Mouse (Mus musculus) spleen, embryonic (tissue): ENCODE results near the gene Adpgk.

Experiments used
- CTCF ChIA-PET: fragments of 350-600 bp; sonication (Branson Sonifier 250); formaldehyde crosslinking; loops from one replicate; lab custom pipeline; 2022; lab: Charles Lee

Gene Adpgk

DNA sequence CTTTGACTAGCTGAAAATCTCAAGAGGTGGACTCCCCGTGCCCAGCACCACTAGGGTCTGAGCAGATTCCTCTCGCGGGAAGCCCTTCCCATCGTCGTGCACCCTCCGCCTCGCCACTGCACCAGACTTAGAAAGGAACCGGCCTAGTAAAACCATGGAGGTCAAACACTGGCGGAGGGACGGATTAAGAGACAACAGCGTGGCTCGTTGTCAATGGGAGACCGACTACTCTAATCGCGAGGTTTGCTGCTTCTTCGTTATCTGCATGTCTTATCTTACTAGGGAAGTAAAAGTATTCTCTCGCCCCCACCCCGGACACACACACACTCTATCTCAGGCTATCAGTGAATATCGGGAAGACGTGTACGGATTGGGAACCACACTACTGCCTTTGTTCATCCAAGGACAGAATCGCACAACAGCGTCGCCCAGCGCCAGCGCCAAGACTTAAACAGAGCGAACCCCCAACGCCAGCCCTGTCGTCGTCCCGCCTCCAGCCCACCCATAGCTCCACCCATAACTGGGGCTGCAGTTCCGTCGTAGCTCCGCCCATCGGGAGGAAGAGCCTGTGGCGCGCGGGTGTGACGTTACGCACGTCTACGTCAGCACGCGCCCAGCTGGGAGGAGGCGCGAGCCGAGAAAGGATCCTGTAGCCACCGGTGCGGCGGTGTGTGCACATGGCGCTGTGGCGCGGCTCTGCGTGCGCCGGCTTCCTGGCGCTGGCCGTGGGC is at the start of gene Adpgk:
Gene Adpgk (plus strand): TSS at position 602 of the 731 bp plus-strand sequence.
- CTCF ChIA-PET = interaction anchor here (0.6 kb wide), 1 partner anchor 11 kb away, joined by 4 read pairs; no protein-coding TSS in a partner anchor

GRCm38 (mm10) chr9:59245181-59245580 is 46.2 kb upstream of the Adpgk start:
- CTCF ChIA-PET = no interaction called here

- CTCF ChIA-PET = no interaction called here
Measured at GRCm38 (mm10) chr9:59246456-59247029, 44.8 kb upstream of the Adpgk start.

DNA sequence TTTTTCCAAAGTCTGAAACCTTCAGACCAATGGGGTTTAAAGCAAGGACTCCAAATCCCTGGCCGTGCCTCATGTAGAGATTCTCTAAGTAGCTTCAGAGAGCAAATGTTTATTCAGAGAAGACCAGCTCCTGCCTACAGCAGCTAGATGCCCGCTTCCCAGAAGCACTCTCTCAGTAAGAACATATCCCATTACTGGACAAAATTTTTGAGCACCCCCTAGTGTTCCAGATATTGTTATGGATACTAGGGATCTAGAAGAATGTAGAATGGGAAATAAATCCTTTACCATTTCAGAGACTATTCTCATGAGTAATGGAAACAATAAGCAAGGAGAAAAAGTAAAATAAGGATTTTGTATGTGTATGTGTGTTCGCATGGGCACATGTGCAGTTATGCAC is 42.0 kb upstream of the Adpgk start:
- CTCF ChIA-PET = no interaction called here

DNA sequence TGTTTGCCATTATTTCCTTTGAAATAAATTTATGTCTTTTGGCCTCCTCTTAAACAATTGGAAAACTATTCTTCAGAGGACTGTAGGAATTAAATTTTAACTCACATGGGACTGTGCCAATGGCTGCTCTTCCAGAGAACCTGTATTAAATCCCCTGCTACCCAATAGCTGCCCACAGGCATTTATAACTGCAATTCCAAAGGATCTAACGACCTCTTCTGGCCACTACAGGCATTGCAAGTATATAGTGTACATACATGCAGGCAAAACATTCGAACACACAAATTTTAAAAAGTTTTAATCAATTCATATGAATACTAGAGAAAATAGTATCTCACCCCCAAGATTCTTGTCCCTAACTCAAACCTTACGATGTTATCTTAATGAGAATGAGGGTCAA is 41.1 kb upstream of the Adpgk start:
- CTCF ChIA-PET = no interaction called here

DNA sequence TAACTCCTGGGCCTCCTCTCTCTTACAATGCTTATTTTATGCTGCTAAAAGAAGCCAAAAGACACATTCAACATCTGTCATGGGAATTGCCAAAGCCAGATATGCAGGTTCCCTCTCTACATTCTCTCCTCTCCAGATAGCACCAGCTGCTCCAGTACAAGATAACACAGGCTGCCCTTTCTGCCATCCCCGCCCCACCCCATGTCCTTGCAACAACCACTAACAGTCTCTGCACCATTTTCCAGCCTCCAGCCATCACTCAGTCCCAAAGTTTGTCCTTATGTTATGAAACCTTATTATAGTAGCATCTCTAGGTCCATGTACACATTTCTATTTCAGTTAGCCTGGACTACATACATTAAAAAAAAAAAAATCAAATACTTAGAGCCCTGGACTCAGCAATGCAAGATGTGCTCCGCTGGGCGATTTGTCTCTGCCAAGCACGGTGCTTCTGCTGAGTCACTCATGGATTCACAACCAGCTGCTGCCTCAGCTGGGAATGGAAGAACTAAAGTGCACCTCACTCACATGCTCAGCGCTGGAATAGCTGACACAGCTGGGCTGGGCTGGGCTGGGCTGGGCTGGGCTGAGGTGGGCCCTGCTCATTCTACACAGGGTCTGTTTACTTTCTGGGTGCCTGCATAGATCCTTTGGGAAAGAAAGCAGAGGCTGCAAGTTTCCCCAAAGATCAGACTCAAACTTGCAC is 36.5 kb upstream of the Adpgk start:
- CTCF ChIA-PET = no interaction called here

- CTCF ChIA-PET = interaction anchor here (0.7 kb wide), 1 partner anchor 23 kb away, joined by 7 read pairs; no protein-coding TSS in a partner anchor
Measured at GRCm38 (mm10) chr9:59259806-59260454, 31.4 kb upstream of the Adpgk start.

DNA sequence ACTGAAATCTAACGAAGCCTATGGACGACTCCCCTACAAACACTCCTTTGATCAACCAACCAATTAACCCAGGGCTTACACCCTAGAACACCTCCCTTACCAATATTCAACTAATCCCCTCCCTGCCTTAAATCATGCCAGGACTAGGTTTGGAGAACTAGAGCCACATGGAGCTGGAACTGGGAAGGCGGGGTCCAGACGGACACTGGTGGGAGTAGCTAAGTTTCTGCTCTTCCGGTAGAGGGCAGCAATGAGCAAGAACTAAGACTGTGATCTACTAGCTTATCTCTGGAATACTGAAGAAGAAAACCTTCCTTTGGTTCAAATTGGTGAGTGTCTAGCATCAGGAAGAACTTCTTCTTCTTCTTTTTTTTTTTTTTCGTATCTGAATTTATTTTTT is 25.0 kb upstream of the Adpgk start:
- CTCF ChIA-PET = no interaction called here

GRCm38 (mm10) chr9:59269728-59270127 is 21.6 kb upstream of the Adpgk start:
- CTCF ChIA-PET = no interaction called here

DNA sequence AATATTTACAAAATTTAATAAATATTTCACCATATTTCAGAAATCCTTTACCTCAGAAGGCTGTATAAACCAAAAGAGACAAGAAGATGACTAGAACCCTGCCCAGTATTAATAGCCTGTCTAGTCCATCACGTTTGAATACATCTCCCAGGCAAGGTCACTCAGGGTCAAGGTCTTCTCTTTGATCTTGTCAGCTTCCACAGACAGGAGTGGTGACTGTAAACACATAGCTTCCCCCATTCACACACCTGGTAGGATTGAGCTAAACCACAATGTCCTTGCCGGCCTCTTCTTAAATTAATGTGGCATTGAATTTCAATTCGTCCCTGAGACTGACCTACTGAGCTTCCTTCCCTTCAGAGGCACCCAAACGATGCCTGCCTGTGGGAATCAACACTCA is 20.3 kb upstream of the Adpgk start:
- CTCF ChIA-PET = no interaction called here

DNA sequence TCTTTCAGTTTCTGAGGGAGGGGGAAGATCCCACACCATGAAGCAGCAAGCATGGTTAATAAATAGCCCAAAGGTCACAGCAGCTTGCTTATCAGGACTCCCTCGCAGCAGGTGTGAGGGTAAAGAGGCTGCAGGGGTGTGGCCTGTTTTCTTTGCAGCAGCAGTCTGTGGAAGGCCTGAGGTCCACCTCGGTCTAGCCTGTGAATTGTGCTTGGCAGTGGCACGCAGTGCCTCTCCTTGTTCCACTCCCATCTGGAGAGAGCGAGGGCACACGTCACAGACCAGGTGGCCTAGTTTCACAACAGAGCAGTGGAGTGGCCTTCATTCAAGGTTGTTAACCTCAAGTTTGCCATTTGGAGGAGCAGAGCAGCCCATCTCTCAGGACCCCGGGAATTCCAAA is 19.6 kb upstream of the Adpgk start:
- CTCF ChIA-PET = no interaction called here

DNA sequence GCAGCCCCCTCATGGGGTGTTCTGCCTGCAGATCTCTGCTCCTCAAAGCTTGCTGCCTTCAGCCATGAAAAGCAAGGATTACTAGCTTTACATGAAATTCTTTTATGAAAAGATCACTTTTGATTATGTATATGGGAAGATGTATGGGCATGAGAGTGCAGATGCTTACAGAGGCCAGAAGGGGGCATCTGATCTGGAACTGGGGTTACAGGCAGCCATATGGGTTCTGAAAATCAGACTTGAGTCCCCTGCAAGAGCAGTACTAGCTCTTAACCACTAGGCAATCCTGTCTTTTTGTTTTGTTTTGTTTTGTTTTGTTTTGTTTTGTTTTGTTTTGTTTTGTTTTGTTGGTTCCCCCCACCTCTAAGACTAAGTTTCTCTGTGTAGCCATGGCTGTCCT is 18.2 kb upstream of the Adpgk start:
- CTCF ChIA-PET = interaction anchor here (0.7 kb wide), 2 partner anchors 255 to 341 kb away, joined by 3 to 4 read pairs; no protein-coding TSS in a partner anchor

DNA sequence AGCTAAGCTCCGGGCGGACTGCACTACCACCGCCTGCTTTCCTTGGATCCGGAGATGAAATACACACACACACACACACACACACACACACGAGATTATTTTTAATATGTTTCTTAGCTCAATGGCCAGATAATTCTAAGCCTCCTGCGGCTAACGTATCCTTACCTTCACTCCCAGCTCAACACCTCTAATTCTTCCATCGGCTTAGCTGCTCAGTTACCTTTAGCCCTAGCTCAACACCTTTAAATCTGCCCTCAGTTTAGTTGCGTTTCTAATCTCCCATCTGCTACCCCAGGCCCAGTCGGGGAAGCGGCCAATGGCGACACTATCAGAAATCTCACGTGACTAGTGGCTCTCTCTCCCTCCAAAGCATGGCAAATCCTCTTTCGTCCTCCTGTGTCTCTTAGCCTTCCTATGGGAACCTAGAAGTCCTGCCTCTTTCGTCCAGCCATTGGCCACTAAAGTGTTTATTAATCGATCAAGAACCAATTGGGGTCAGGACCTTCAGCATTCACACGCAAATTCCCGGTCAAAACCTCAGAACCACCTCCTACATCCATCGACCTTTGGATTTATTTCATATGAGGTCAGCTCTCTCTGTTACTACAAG is 16.4 kb upstream of the Adpgk start:
- CTCF ChIA-PET = no interaction called here

DNA sequence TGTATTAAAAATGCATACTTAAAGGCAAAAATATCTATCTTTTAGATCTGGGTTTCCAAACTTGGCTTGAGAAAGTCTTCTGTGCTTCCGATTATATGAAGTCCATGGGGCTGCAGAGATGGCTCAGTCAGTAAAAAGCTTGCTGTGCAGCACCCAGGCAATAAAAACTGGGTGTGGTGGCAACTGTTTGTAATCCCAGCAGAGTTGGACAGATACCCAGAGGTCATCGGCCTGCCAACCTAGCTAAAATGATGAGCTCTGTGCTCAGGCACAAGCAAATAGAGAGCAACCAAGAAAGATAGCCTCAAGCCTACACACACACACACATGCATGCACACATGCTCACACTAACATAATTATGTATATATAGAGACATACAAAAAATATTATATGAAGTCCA is 13.2 kb upstream of the Adpgk start:
- CTCF ChIA-PET = no interaction called here

DNA sequence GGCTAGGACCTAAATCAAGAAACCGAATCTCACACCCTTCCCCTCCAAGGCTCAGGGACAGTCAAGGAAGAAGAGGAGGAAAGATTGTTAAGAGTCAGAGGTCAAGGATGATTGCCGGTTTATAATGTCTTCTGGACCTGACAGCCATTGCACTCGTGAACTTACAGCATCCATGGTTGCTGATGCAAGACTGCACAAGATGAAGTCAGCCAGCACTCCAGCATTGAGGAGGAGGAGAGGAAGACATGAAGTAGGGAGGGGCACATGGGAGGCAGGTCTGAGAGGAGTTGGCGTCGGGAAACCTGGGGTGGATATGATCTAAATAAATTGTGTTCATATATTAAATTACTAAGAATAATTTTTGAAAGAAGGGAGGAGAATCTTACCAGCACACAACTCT is 12.7 kb upstream of the Adpgk start:
- CTCF ChIA-PET = no interaction called here

GRCm38 (mm10) chr9:59280888-59281287 is 10.5 kb upstream of the Adpgk start:
- CTCF ChIA-PET = interaction anchor here (0.9 kb wide), 1 partner anchor 11 kb away, joined by 4 read pairs; the partner anchor contains the start of gene Adpgk

DNA sequence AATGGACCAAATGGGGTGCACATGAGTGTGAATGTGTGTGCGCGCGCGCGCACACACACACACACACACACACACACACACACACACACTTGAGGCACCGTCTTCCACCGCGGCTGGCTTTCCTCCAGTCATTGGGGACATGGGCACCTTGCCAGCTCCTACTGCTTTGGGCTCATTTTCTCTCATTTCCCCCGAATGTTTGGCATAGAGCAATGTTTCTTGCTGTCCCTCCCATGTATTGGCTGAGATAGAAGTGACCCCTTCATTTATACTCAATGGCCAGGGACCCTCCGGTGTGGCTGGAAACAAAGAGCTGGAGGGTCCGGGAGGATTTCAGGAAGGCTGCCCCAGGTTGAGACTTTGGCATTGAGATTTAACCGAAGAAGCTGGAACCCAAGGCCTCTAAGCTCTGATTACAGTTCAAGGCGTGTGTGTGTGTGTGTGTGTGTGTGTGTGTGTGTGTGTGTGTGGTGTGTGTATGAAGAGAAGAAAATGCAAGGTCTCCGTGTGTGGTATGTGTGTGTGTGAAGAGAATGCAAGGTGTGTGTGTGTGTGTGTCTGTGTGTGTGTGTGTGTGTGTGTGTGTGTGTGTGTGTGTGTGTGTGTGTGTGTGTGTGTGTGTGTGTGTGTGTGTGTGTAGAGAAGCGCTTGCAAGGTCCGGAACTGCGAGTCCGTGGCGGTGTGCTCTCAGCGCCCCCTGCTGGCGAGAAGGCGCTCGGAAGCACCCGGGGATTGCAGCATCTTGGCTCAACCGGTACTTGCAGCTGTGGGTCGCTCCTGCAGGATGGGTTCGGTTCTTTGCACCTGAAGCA is 9.3 kb upstream of the Adpgk start:
- CTCF ChIA-PET = interaction anchor here (0.6 to 0.7 kb wide), 2 partner anchors 22 to 270 kb away, joined by 5 to 7 read pairs; no protein-coding TSS in a partner anchor

DNA sequence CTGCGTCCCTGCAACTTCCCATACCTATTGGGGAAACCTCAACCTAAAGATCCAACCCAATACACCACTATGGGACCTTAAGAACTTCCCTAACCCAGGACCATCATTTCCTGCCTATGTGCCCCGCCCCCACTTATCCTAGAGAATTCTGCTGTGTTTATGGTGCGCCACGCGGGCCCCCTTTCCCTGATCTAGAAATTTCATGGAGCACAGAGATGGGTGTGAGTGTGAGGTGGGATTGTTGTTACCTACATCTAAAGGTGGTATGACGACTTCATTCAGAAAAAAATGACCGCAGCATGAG is 8.7 kb upstream of the Adpgk start:
- CTCF ChIA-PET = interaction anchor here (0.6 to 0.7 kb wide), 2 partner anchors 23 to 271 kb away, joined by 5 to 7 read pairs; no protein-coding TSS in a partner anchor

DNA sequence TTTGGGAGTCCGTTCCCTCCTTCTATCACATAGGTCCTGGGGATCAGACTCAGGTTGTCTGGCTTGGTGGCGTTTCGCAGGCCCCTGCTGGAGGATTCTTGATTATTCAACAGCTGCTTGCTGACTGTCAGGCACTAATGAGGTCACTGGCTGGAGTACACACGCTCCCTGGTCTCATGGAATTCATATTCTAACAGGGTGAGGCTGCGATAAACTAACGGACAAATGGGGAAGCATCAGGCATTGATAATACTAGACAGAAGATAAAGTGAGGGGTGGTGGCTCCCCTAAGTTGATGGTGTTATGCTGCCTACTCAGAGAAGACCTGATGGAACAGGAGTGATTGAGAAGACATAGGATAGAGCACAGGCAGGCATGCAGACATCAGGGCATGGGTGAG is 5.7 kb upstream of the Adpgk start:
- CTCF ChIA-PET = no interaction called here

DNA sequence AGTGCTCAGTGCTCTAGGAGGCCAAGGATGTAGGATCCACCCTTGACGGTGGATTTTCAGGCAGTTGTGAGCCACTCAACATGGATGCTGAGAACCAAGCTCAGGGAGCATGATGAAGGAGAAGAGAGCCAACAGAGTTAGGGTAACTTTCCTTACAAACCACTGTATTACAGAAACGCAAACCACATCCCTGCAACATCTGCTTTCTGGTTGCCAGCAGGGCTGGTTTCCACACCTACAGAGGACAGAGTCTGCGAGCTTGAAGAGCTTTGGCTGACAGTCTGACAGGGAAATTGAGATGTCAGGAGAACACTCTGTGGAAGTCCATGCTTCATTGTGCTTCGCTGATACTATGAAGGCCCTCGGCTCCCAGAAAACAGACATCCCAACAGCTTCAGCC is 3.3 kb upstream of the Adpgk start:
- CTCF ChIA-PET = no interaction called here
